Mouse (Mus musculus) myocyte (in vitro differentiated cells): ENCODE results near the gene Tmub1.

ENCODE experiments used
- E2F4 ChIP-seq: IDR thresholded peaks from one replicate; pipeline ENCODE4 v1.6.1; 2011; ENCODE audit warnings: mild to moderate bottlenecking, control low read depth, moderate library complexity; ENCODE audit not compliant: insufficient read depth
- MAX ChIP-seq: IDR thresholded peaks from one replicate; pipeline ENCODE4 v1.6.1; 2011; ENCODE audit warnings: low read depth, mild to moderate bottlenecking, control low read depth
- POLR2A ChIP-seq: IDR thresholded peaks from one replicate; pipeline ENCODE4 v1.6.1; 2011; ENCODE audit warnings: low read depth, mild to moderate bottlenecking, control low read depth, moderate library complexity; ENCODE audit not compliant: insufficient read length

- TF ChIP-seq E2F4 (no peak), POLR2A (no peak), MAX (no peak)
These were observed 35.7 kb upstream of the Tmub1 start for GRCm38 (mm10) chr5:24483326-24483725.
